13 mouse cellular contexts compared by ENCODE assay signal in genomic region chr6:100885376-100885775, GRCm38 (mm10). TPM values are rescaled to one million over a fixed set of nuclear protein-coding genes. Genes with fewer than 3 reads are reported as not detected.
DNase-seq lines count a peak whose midpoint lies in the region; ATAC-seq and TF ChIP-seq lines count a peak whose summit lies in the region.
"Had no signal": no experiment of that assay in that cellular context is flagged by ENCODE, and none has a peak within 500 bp of the region (broad histone marks: within the 10 kb centered on the region; RNA-seq: fewer than 3 reads in every experiment).

No protein-coding gene starts in this region.

- no peaks in the 10 kb centered on the region for H3K9me3 ChIP-seq in hindbrain, embryonic 11.5 days (ENCODE audit: control insufficient read depth, low read length)
- H3K9me3 ChIP-seq in hindbrain, embryonic 10.5 days, result no peaks in the 10 kb centered on the region
- peaks cover 3% of the 10 kb centered on the region for H3K9me3 ChIP-seq in hindbrain, embryonic 16.5 days (ENCODE audit: control insufficient read depth, low read length)
- H3K9me3 ChIP-seq in liver, embryonic 11.5 days (ENCODE audit: control insufficient read depth, low read length), result no peaks in the 10 kb centered on the region
- H3K9me3 ChIP-seq: embryonic facial prominence, embryonic 15.5 days; limb, embryonic 15.5 days had no signal

- H3K4me2 ChIP-seq in hindbrain, embryonic 11.5 days (replicated peaks; ENCODE audit: low read depth, low read length), result no peak overlapping the region
- H3K4me2 ChIP-seq in hindbrain, embryonic 16.5 days (ENCODE audit: low read length), result no peak overlapping the region
- no peak overlapping the region for H3K4me2 ChIP-seq in liver, embryonic 11.5 days
- H3K4me2 ChIP-seq: embryonic facial prominence, embryonic 15.5 days; limb, embryonic 15.5 days had no signal

- no peak overlapping the region for H3K9ac ChIP-seq in hindbrain, embryonic 11.5 days (ENCODE audit: low read depth, low read length)
- no peak overlapping the region for H3K9ac ChIP-seq in hindbrain, embryonic 16.5 days (ENCODE audit: low read depth, low read length)
- H3K9ac ChIP-seq in liver, embryonic 11.5 days (ENCODE audit: low read depth, low read length), result no peak overlapping the region
- H3K9ac ChIP-seq: embryonic facial prominence, embryonic 15.5 days; limb, embryonic 15.5 days had no signal

- TF ChIP-seq CTCF in C2C12 (IDR thresholded peaks at IDR 0.05; ENCODE audit: control insufficient read depth, insufficient read depth, insufficient read length), result no peak

- 60% methylated on average over 7 of the region's 7 CpGs for WGBS in hindbrain, embryonic 11.5 days
- 65% methylated on average over 7 of the region's 7 CpGs for WGBS in hindbrain, embryonic 10.5 days
- 43% methylated on average over 7 of the region's 7 CpGs for WGBS in hindbrain, embryonic 16.5 days
- WGBS in liver, embryonic 11.5 days, result 60% methylated on average over 7 of the region's 7 CpGs

- no peak overlapping the region for H3ac ChIP-seq in C2C12 (ENCODE audit: control insufficient read depth, insufficient read length, low read depth)

- no peaks in the 10 kb centered on the region for H3K79me2 ChIP-seq in C2C12 (ENCODE audit: control insufficient read depth, insufficient read depth)

- 0 out of 2 replicates have a peak, but pooled peaks have one; percentile 16 for ATAC-seq in hindbrain, embryonic 11.5 days (ENCODE audit: low FRiP score)
- ATAC-seq in hindbrain, embryonic 16.5 days, result peak; percentile 35
- ATAC-seq in CD4-positive, CD25-positive, alpha-beta regulatory T cell, adult 4 months, result no peak
- ATAC-seq in liver, embryonic 11.5 days (replicated peaks; ENCODE audit: low FRiP score), result no peak

- no peaks in the 10 kb centered on the region for H3K79me3 ChIP-seq in C2C12 (ENCODE audit: low read depth)

- H3K27me3 ChIP-seq in hindbrain, embryonic 11.5 days (ENCODE audit: control insufficient read depth, insufficient read depth, low read length), result no peaks in the 10 kb centered on the region
- H3K27me3 ChIP-seq in hindbrain, embryonic 10.5 days (ENCODE audit: insufficient read depth, poor library complexity, severe bottlenecking), result peaks cover 12% of the 10 kb centered on the region
- H3K27me3 ChIP-seq in C2C12 (ENCODE audit: control insufficient read depth, insufficient read depth, insufficient read length), result peaks cover 31% of the 10 kb centered on the region
- H3K27me3 ChIP-seq in hindbrain, embryonic 16.5 days (replicated peaks; ENCODE audit: control insufficient read depth, insufficient read depth, low read length), result no peaks in the 10 kb centered on the region
- no peaks in the 10 kb centered on the region for H3K27me3 ChIP-seq in liver, embryonic 11.5 days (replicated peaks; ENCODE audit: control insufficient read depth, insufficient read depth, low read length)

- no peaks in the 10 kb centered on the region for H3K36me3 ChIP-seq in hindbrain, embryonic 11.5 days (ENCODE audit: control insufficient read depth, insufficient read depth, low read length)
- H3K36me3 ChIP-seq in hindbrain, embryonic 10.5 days, result no peaks in the 10 kb centered on the region
- no peaks in the 10 kb centered on the region for H3K36me3 ChIP-seq in C2C12 (ENCODE audit: control insufficient read depth, insufficient read depth)
- H3K36me3 ChIP-seq in hindbrain, embryonic 16.5 days (ENCODE audit: control insufficient read depth, insufficient read depth, low read length), result no peaks in the 10 kb centered on the region
- H3K36me3 ChIP-seq in liver, embryonic 11.5 days (ENCODE audit: control insufficient read depth, insufficient read depth, low read length), result no peaks in the 10 kb centered on the region
- H3K36me3 ChIP-seq: embryonic facial prominence, embryonic 15.5 days; limb, embryonic 15.5 days had no signal

- no peak overlapping the region for H3K4me3 ChIP-seq in hindbrain, embryonic 11.5 days (ENCODE audit: low read depth, low read length)
- no peak overlapping the region for H3K4me3 ChIP-seq in hindbrain, embryonic 10.5 days
- H3K4me3 ChIP-seq in C2C12 (ENCODE audit: insufficient read depth, poor library complexity, severe bottlenecking), result no peak overlapping the region
- H3K4me3 ChIP-seq in hindbrain, embryonic 16.5 days (ENCODE audit: low read length), result no peak overlapping the region
- no peak overlapping the region for H3K4me3 ChIP-seq in liver, embryonic 11.5 days (ENCODE audit: low read depth, low read length)
- H3K4me3 ChIP-seq: embryonic facial prominence, embryonic 15.5 days; limb, embryonic 15.5 days had no signal

- H3K27ac ChIP-seq in hindbrain, embryonic 11.5 days (ENCODE audit: low read depth, low read length), result no peak overlapping the region
- no peak overlapping the region for H3K27ac ChIP-seq in hindbrain, embryonic 10.5 days
- H3K27ac ChIP-seq in hindbrain, embryonic 16.5 days (ENCODE audit: low read depth, low read length), result no peak overlapping the region
- no peak overlapping the region for H3K27ac ChIP-seq in liver, embryonic 11.5 days (ENCODE audit: low read depth, low read length)
- H3K27ac ChIP-seq: embryonic facial prominence, embryonic 15.5 days; limb, embryonic 15.5 days had no signal

- no peak for DNase-seq in hindbrain, embryonic 11.5 days (ENCODE audit: low spot score)
- DNase-seq in hindbrain, embryonic 10.5 days (ENCODE audit: low spot score), result no peak
- DNase-seq in ES-CJ7 (ENCODE audit: low read depth, low spot score), result peak; percentile 41
- no peak for DNase-seq in liver, embryonic 11.5 days (ENCODE audit: low spot score)
- DNase-seq: adrenal gland, adult 8-10 months; kidney, adult 11 months; lung, adult 2 months; right cerebral cortex, postnatal 14 days had no signal

- no peaks in the 10 kb centered on the region for H3K4me1 ChIP-seq in hindbrain, embryonic 11.5 days (replicated peaks; ENCODE audit: control insufficient read depth, insufficient read depth, low read length)
- H3K4me1 ChIP-seq in hindbrain, embryonic 10.5 days (replicated peaks), result 0 out of 2 replicates have a peak, but pooled peaks cover 3% of the 10 kb centered on the region
- H3K4me1 ChIP-seq in hindbrain, embryonic 16.5 days (ENCODE audit: control insufficient read depth, insufficient read depth, low read depth, low read length), result no peaks in the 10 kb centered on the region; the same call in 1 of the 2 replicates
- H3K4me1 ChIP-seq in liver, embryonic 11.5 days (replicated peaks; ENCODE audit: control insufficient read depth, insufficient read depth, low read length), result no peaks in the 10 kb centered on the region

TF ChIP-seq in C2C12, 6 proteins besides CTCF, POLR2A, EP300 and RAD21:
- TF ChIP-seq USF1 (IDR thresholded peaks at IDR 0.05; ENCODE audit: low read depth) (peak; percentile 18), MYOD1 (IDR thresholded peaks at IDR 0.05; ENCODE audit: control insufficient read depth, insufficient read length, low read depth) (no peak)
TF ChIP-seq in C2C12: peak in this region for 1.

RNA-seq across cellular contexts. Expression of gene Ppp4r2, which starts 52.0 kb away (rescaled TPM):
- 39.9 and 46.7 TPM in 2 replicates for polyA plus RNA-seq in hindbrain, embryonic 11.5 days (2014; fragmentation: Nextera tagmentation; extraction: Ambion mirVana)
- polyA plus RNA-seq in hindbrain, embryonic 10.5 days (2016; fragmentation: Nextera tagmentation; extraction: Ambion mirVana), result 17.3 and 26.5 TPM in 2 replicates
- 20.9 TPM for polyA plus RNA-seq in C2C12 (2012; fragmentation: generic; extraction: Trizol)
- polyA plus RNA-seq in hindbrain, embryonic 16.5 days (2015; fragmentation: Nextera tagmentation; extraction: Ambion mirVana), result 12.3 and 14.1 TPM in 2 replicates
- 10 to 100 TPM; 23.9 to 41.8 TPM for polyA plus RNA-seq in CD4-positive, CD25-positive, alpha-beta regulatory T cell, adult 4 months (2017; shearing (Covaris generic))
- 25.0 and 26.5 TPM in 2 replicates for polyA plus RNA-seq in liver, embryonic 11.5 days (2014; fragmentation: Nextera tagmentation; extraction: Ambion mirVana)

Comparison
In these comparisons a context has a peak if more than half of its experiments do, and no peak if none do; other contexts are left out.
1. ATAC-seq: peak in hindbrain, embryonic 11.5 days (single experiment) and hindbrain, embryonic 16.5 days (single experiment); none in CD4-positive, CD25-positive, alpha-beta regulatory T cell, adult 4 months (single experiment) and liver, embryonic 11.5 days (single experiment).